Mouse (Mus musculus) kidney, adult 9 months (tissue): ENCODE results near the gene Tmem260.
A peak's percentile ranks its signal among the peaks of the same experiment; 100 is the strongest.
"Not testable (repeated sequence)": the region's sequence is repeated elsewhere in the genome, so short reads cannot be mapped to it uniquely, and the experiment has no call there.

Experiments used
- DNase-seq: peaks from one replicate; pipeline ENCODE4 v3.0.0; 2022

Tmem260 gene

GRCm38 (mm10) chr14:48445984-48446683 is at the start of gene Tmem260:
Gene Tmem260, plus strand, starts transcription at chr14:48446124.
- DNase-seq, result peak; percentile 94

GRCm38 (mm10) chr14:48406086-48406485 is 39.8 kb upstream of the Tmem260 start:
- DNase-seq, result no peak

- DNase-seq, result no peak
Observed at GRCm38 (mm10) chr14:48417064-48417463, 28.9 kb upstream of the Tmem260 start.

- DNase-seq, result no peak
Observed at GRCm38 (mm10) chr14:48418264-48418663, 27.7 kb upstream of the Tmem260 start.

- DNase-seq, result no peak
Observed at GRCm38 (mm10) chr14:48418672-48419071, 27.3 kb upstream of the Tmem260 start.

GRCm38 (mm10) chr14:48421476-48421875 is 24.4 kb upstream of the Tmem260 start:
- DNase-seq, result no peak

- DNase-seq, result peak; percentile 24
Observed at GRCm38 (mm10) chr14:48421996-48422395, 23.9 kb upstream of the Tmem260 start.

GRCm38 (mm10) chr14:48422436-48422835 is 23.5 kb upstream of the Tmem260 start:
- DNase-seq, result no peak

GRCm38 (mm10) chr14:48422901-48423300 is 23.0 kb upstream of the Tmem260 start:
- no peak for DNase-seq

- no peak for DNase-seq
Observed at GRCm38 (mm10) chr14:48431978-48432377, 13.9 kb upstream of the Tmem260 start.

GRCm38 (mm10) chr14:48443796-48444195 is 2.1 kb upstream of the Tmem260 start:
- DNase-seq, result peak; percentile 56

- no peak for DNase-seq
Observed at GRCm38 (mm10) chr14:48451966-48452407, 6.1 kb downstream of the Tmem260 start.

- DNase-seq, result no peak
Observed at GRCm38 (mm10) chr14:48453411-48453810, 7.5 kb downstream of the Tmem260 start.

- DNase-seq, result no peak
Observed at GRCm38 (mm10) chr14:48456305-48457092, 10.6 kb downstream of the Tmem260 start.

- no peak for DNase-seq
Observed at GRCm38 (mm10) chr14:48457288-48457938, 11.5 kb downstream of the Tmem260 start.

- DNase-seq, result peak; percentile 30
Observed at GRCm38 (mm10) chr14:48458901-48459300, 13.0 kb downstream of the Tmem260 start.

GRCm38 (mm10) chr14:48468339-48468738 is 22.4 kb downstream of the Tmem260 start:
- no peak for DNase-seq

GRCm38 (mm10) chr14:48470742-48471487 is 25.0 kb downstream of the Tmem260 start:
- no peak for DNase-seq

- no peak for DNase-seq
Observed at GRCm38 (mm10) chr14:48472179-48472578, 26.3 kb downstream of the Tmem260 start.

- DNase-seq, result no peak
Observed at GRCm38 (mm10) chr14:48475370-48475769, 29.4 kb downstream of the Tmem260 start.

- not testable (repeated sequence) for DNase-seq
Observed at GRCm38 (mm10) chr14:48475834-48476233, 29.9 kb downstream of the Tmem260 start.

GRCm38 (mm10) chr14:48476278-48476677 is 30.4 kb downstream of the Tmem260 start:
- DNase-seq, result no peak

GRCm38 (mm10) chr14:48481591-48481990 is 35.7 kb downstream of the Tmem260 start:
- no peak for DNase-seq
